Mouse (Mus musculus) spleen, postnatal 0 days (tissue): Measurements from ENCODE around the gene Ubxn1. TPM values are rescaled to one million over a fixed set of nuclear protein-coding genes. Genes with fewer than 3 reads are reported as not detected.

Experiments used
- polyA plus RNA-seq: library from polyadenylated mRNA; unstranded; fragments of >200 nt; fragmentation: Nextera tagmentation; extraction: Ambion mirVana; gene quantifications from 2 replicates; pipeline ENCODE4 v1.2.1, GENCODE M21; 2015

Gene Ubxn1
- polyA plus RNA-seq, result 128 and 131 TPM in 2 replicates

GRCm38 (mm10) chr19:8871267-8872186 lies at the start of gene Ubxn1:
Ubxn1 (plus strand) TSS chr19:8871496.

DNA sequence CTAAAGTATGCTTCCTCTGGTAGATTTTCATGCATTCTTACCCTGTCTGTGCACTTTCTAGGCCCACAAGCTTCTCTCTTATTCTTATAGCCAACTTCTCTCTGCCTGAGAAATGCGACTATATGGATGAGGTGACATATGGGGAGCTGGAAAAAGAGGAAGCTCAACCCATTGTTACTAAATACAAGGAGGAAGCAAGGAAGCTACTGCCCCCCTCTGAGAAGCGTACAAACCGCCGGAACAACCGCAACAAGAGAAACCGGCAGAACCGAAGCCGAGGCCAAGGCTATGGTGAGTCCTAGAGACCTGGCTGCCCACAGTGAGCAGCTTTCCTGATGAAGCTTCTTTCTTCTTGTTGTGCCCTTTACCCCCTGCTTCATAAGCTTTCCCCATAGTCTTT lies 41.6 kb upstream of the Ubxn1 start, which contains the start of gene AC129217.1:
TSS of gene AC129217.1 (plus strand) at position 114 of the 400 bp plus-strand sequence.

GRCm38 (mm10) chr19:8837251-8837791 lies 34.0 kb upstream of the Ubxn1 start, which contains the start of gene Bscl2:
Bscl2 (plus strand) TSS chr19:8837467.

DNA sequence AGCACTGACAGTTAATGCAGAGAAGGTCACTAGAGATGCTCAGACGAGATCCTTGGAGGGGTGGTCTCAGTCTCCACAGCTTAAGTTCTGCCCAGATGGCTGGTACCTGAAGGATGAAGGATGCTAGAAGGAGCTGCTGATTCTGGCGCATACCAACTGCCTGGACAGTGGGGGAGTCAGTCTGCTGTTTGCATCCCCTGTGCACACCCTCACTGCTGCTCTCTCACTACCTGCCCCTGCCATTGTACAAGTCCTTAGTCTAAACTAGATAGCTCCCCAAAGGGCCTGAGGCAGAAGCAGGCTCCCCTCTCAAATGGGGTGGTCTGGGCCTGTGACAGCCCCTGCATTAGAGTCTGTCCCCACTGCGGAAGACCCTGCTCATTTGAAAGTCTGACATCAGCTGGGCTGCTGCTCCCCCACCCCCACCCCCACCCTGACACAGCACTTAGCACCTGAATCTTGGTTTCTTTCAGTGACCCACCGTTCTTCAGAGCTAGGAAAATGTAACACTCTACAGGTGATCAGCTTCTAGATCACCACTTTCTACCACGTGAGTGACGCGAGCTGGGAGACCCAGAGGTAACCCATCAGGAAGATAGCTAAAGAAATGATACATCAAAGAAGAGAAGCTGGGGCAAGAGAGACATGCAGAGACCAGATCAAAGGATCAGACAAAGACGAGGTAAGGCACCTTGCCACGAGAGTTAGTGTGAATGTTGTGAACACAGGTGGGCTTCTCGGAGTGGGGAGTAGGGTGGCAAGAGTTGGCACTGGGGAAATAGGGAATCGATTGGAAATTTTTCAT lies 32.0 kb upstream of the Ubxn1 start, which contains the start of gene Gng3:
TSS of gene Gng3 (minus strand) at position 92 of the 805 bp plus-strand sequence.

DNA sequence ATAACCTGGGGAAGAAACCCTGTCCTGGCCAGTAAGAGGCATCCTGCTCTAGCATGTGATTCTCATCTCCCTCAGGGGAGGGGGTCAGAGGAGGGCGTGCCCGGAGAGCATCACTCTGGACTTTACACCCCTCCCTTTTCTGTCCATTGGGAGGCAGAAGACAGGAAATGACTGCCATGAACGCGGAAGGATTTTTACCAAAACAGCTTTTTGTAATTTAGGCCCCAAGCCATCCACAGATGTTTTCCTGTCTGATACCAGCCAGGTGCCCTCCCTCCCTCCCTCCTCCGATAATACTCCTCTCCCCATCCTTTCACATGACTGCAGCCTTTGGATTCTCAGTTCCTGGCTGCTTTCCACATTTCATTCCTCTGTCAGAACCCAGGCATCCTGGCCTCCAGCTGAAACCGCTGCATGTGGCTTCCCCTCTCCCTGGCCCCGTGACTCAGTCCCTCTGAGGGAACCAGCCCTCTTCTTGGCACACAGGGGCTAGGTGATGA lies 20.8 kb upstream of the Ubxn1 start, which contains the start of gene Lrrn4cl:
TSS of gene Lrrn4cl (plus strand) at position 367 of the 500 bp plus-strand sequence.

DNA sequence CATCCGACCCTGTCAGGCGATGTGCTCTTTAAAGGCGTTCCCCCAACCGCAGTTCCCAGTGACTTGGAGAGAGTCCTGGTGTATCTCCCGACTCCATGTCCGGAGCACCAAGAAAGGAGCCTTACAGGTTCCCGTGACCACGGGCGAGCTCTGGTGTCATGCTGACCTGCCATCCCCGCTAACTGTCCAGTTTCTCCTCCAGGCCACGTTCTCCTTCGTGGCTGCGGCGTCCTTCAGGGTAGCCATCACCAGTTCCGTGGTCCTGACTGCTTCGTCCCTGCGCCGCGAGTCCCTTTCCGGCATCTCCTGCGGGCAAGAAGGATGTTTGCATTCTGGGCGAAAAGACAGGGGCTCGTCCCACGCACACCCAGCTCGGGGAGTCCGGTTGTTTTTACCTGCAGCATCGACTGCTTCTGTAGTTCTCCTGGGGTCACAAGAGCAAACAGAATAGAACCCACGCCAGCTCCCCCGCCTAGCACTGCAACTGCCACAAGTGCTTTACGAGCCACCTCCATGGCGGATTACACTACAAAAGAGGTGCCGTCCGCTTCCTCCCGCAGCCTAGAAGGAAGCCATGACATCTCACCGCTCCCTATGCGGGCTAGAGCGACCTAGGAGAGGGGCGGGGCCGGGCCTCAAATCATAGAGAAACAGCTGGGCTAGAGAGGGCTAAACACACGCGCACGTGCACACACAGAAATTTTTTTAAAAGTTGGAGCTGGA lies 9.2 kb downstream of the Ubxn1 start, which contains the start of gene Uqcc3:
TSS of gene Uqcc3 (minus strand) at position 613 of the 723 bp plus-strand sequence.

GRCm38 (mm10) chr19:8883616-8884015 lies 12.3 kb downstream of the Ubxn1 start, which contains the start of the genes Lbhd1 and Gm49403:
Lbhd1 (plus strand) TSS chr19:8883732.
Gm49403 (plus strand) TSS chr19:8883930.

GRCm38 (mm10) chr19:8888511-8889385 lies 17.5 kb downstream of the Ubxn1 start, which contains the start of the genes 1810009A15Rik and Gm49416:
1810009A15Rik (plus strand) TSS chr19:8888853.
Gm49416 (plus strand) TSS chr19:8888926.

DNA sequence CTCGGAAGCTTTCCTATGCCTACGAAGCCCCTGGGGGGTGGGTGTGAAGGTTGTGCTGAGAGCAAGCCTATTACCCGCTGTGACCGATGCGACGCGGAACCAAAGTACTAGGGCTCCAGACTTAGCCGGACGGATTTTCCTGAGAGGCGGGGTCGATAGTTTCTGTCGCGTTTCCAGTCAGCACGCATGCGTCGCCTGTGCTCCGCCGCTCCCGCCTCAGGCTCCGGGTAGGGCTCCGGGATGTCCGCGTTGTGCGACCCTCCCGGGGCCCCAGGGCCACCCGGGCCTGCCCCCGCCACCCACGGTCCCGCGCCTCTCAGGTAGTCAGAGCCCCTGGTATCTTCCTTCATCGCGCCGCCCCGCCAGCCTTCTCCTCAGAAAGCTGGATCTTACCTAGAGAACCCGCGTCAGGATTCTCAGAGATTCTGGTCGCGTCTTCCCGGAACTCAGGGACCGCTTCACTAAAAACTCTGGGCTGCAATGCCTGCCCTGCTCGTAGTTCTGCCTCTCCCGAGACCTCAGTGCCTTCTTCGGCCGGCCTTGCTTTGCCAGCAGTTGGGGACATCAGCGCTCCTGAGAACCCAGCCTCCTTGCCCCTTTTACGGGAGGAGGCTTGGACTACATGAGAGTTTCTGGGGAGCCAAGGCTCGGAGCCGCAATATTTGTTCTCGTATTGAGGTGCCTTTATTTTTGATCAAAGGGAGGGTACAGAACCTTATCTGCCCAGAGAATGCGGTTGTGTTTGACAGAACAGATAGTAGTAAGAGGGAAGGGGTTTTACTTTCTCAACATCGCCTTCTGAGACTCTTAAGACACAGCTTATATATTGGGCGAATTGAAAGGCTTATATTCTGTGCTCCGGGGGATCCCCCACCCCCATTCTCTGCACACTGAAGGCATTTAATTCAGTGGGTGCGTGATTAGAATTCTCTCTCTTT lies 21.8 kb downstream of the Ubxn1 start, which contains the start of gene Ints5:
TSS of gene Ints5 (plus strand) at position 177 of the 938 bp plus-strand sequence.

GRCm38 (mm10) chr19:8897865-8898495 lies 26.7 kb downstream of the Ubxn1 start, which contains the start of gene Ganab:
Ganab (plus strand) TSS chr19:8898071.

DNA sequence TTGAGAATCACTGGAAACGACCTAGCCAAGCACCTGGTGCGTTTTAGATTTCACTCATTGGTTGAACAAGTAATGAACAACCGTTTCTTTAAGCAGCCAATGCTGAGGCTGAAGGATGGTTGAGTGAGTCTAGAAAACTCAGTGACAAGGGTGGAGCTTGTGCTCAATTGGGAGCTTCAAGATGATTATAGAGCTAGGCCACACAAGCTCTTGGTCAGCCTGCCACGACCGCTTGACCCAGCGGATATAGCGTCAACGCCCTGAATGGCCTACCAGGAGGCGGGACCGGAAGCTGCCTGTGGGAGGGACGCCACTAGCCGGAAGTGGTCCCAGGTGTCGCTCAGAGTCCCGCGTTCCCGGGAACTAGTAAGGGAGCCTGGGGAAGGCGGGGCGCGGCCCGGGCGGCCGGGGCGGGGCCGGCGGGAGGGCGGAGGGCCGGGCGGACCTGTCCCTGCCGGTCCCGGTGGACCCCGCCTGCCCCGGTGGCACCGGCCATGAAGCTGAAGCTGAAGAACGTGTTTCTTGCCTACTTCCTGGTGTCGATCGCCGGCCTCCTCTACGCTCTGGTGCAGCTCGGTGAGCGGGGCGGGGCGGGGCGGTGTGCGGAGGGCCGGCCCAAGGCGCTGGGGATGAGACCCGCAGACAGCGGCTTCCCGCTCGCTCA lies 48.9 kb downstream of the Ubxn1 start, which contains the start of gene B3gat3:
TSS of gene B3gat3 (plus strand) at position 302 of the 664 bp plus-strand sequence.

Other genes starting within 250 kb of the Ubxn1 start
- 0.10 TPM in 1 of 2 replicates, not detected in the other for gene Chrm1, start 207.7 kb upstream of the Ubxn1 start, polyA plus RNA-seq
- 101 and 102 TPM in 2 replicates for gene Slc3a2, start 148.1 kb upstream of the Ubxn1 start, polyA plus RNA-seq
- 64.9 and 68.8 TPM in 2 replicates for gene Wdr74, start 135.7 kb upstream of the Ubxn1 start, polyA plus RNA-seq
- 0.65 and 0.69 TPM in 2 replicates for gene 1700092M07Rik, start 130.8 kb upstream of the Ubxn1 start, polyA plus RNA-seq
- gene Stx5a, start 130.1 kb upstream of the Ubxn1 start, polyA plus RNA-seq, result 56.9 and 66.5 TPM in 2 replicates
- gene Nxf1, start 114.4 kb upstream of the Ubxn1 start, polyA plus RNA-seq, result 95.6 and 109 TPM in 2 replicates
- gene Tmem223, start 100.5 kb upstream of the Ubxn1 start, polyA plus RNA-seq, result 79.4 and 82.5 TPM in 2 replicates
- gene Tmem179b, start 97.0 kb upstream of the Ubxn1 start, polyA plus RNA-seq, result 134 and 140 TPM in 2 replicates
- gene Taf6l, start 85.1 kb upstream of the Ubxn1 start, polyA plus RNA-seq, result 13.4 and 15.6 TPM in 2 replicates
- 103 and 108 TPM in 2 replicates for gene Polr2g, start 72.9 kb upstream of the Ubxn1 start, polyA plus RNA-seq
- 1.5 and 1.9 TPM in 2 replicates for gene Zbtb3, start 68.9 kb upstream of the Ubxn1 start, polyA plus RNA-seq
- 29.3 and 32.7 TPM in 2 replicates for gene Ttc9c, start 52.2 kb upstream of the Ubxn1 start, polyA plus RNA-seq
- gene Hnrnpul2, start 51.5 kb upstream of the Ubxn1 start, polyA plus RNA-seq, result 5.6 and 5.7 TPM in 2 replicates
- not detected in 2 replicates for gene AC129217.1, start 41.7 kb upstream of the Ubxn1 start, polyA plus RNA-seq
- gene Bscl2, start 34.0 kb upstream of the Ubxn1 start, polyA plus RNA-seq, result 40.2 and 40.8 TPM in 2 replicates
- 0.48 and 0.53 TPM in 2 replicates for gene Gng3, start 32.3 kb upstream of the Ubxn1 start, polyA plus RNA-seq
- 1.2 and 1.7 TPM in 2 replicates for gene Lrrn4cl, start 20.7 kb upstream of the Ubxn1 start, polyA plus RNA-seq
- gene Uqcc3, start 9.4 kb downstream of the Ubxn1 start, polyA plus RNA-seq, result 55.1 and 57.2 TPM in 2 replicates
- 44.3 and 52.1 TPM in 2 replicates for gene Lbhd1, start 12.2 kb downstream of the Ubxn1 start, polyA plus RNA-seq
- not detected in 2 replicates for gene Gm49403, start 12.4 kb downstream of the Ubxn1 start, polyA plus RNA-seq
- gene 1810009A15Rik, start 17.4 kb downstream of the Ubxn1 start, polyA plus RNA-seq, result 54.0 and 56.8 TPM in 2 replicates
- not detected in 2 replicates for gene Gm49416, start 17.4 kb downstream of the Ubxn1 start, polyA plus RNA-seq
- gene Ints5, start 21.5 kb downstream of the Ubxn1 start, polyA plus RNA-seq, result 22.6 and 23.2 TPM in 2 replicates
- gene Ganab, start 26.6 kb downstream of the Ubxn1 start, polyA plus RNA-seq, result 28.2 and 35.2 TPM in 2 replicates
- gene B3gat3, start 48.9 kb downstream of the Ubxn1 start, polyA plus RNA-seq, result 23.7 and 26.2 TPM in 2 replicates
- gene Rom1, start 57.9 kb downstream of the Ubxn1 start, polyA plus RNA-seq, result 2.9 and 3.7 TPM in 2 replicates
- 19.5 and 23.4 TPM in 2 replicates for gene Eml3, start 58.1 kb downstream of the Ubxn1 start, polyA plus RNA-seq
- gene Mta2, start 70.4 kb downstream of the Ubxn1 start, polyA plus RNA-seq, result 105 and 110 TPM in 2 replicates
- gene Tut1, start 82.4 kb downstream of the Ubxn1 start, polyA plus RNA-seq, result 15.3 and 15.8 TPM in 2 replicates
- gene Eef1g, start 95.5 kb downstream of the Ubxn1 start, polyA plus RNA-seq, result 261 and 275 TPM in 2 replicates
- gene Ahnak, start 117.8 kb downstream of the Ubxn1 start, polyA plus RNA-seq, result 11.6 and 16.8 TPM in 2 replicates
- gene Scgb1a1, start 216.5 kb downstream of the Ubxn1 start, polyA plus RNA-seq, result 0.30 and 1.2 TPM in 2 replicates